Mouse (Mus musculus): ENCODE measurements around the gene Krtap9-3.
A peak's percentile ranks its signal among the peaks of the same experiment; 100 is the strongest.
"Not testable (repeated sequence)": the region's sequence is repeated elsewhere in the genome, so short reads cannot be mapped to it uniquely, and the experiment has no call there.

The Krtap9-3 gene

GRCm38 (mm10) chr11:99597742-99598141, at the start of gene Krtap9-3:
TSS of gene Krtap9-3 (minus strand) at chr11:99598105.
- DNase-seq = not testable (repeated sequence)

GRCm38 (mm10) chr11:99646444-99646843, 48.5 kb upstream of the Krtap9-3 start:
- DNase-seq = no peak

- DNase-seq = no peak
These were observed 46.4 kb upstream of the Krtap9-3 start for GRCm38 (mm10) chr11:99644351-99644750.

GRCm38 (mm10) chr11:99643635-99644139, 45.8 kb upstream of the Krtap9-3 start, which contains the start of gene Krtap4-7:
TSS of gene Krtap4-7 (minus strand) at chr11:99644089.
- not testable (repeated sequence) for DNase-seq

- DNase-seq = no peak
These were observed 43.0 kb upstream of the Krtap9-3 start for GRCm38 (mm10) chr11:99640926-99641325.

- no peak for DNase-seq
These were observed 39.2 kb upstream of the Krtap9-3 start for GRCm38 (mm10) chr11:99637086-99637485.

- no peak for DNase-seq
These were observed 36.8 kb upstream of the Krtap9-3 start, which contains the start of gene Krtap4-2 for GRCm38 (mm10) chr11:99634653-99635134. TSS of gene Krtap4-2 (minus strand) at chr11:99635084.

GRCm38 (mm10) chr11:99633293-99633692, 35.4 kb upstream of the Krtap9-3 start:
- no peak for DNase-seq

GRCm38 (mm10) chr11:99630890-99631289, 33.0 kb upstream of the Krtap9-3 start:
- no peak for DNase-seq

- no peak for DNase-seq
These were observed 30.2 kb upstream of the Krtap9-3 start, which contains the start of gene Krtap4-1 for GRCm38 (mm10) chr11:99628138-99628537. TSS of gene Krtap4-1 (minus strand) at chr11:99628238.

- no peak for DNase-seq
These were observed 22.4 kb upstream of the Krtap9-3 start, which contains the start of gene Gm11562 for GRCm38 (mm10) chr11:99620335-99620734. TSS of gene Gm11562 (minus strand) at chr11:99620435.

GRCm38 (mm10) chr11:99614796-99615363, 17.0 kb upstream of the Krtap9-3 start, which contains the start of gene Krtap2-4:
TSS of gene Krtap2-4 (minus strand) at chr11:99614846.
- DNase-seq = no peak

GRCm38 (mm10) chr11:99610089-99610488, 12.2 kb upstream of the Krtap9-3 start, which contains the start of gene Gm11937:
TSS of gene Gm11937 (minus strand) at chr11:99610189.
- DNase-seq = not testable (repeated sequence)

GRCm38 (mm10) chr11:99609126-99609525, 11.2 kb upstream of the Krtap9-3 start:
- no peak for DNase-seq

- not testable (repeated sequence) for DNase-seq
These were observed 5.3 kb upstream of the Krtap9-3 start, which contains the start of gene Gm11938 for GRCm38 (mm10) chr11:99603208-99603607. TSS of gene Gm11938 (minus strand) at chr11:99603308.

- no peak for DNase-seq
These were observed 6.9 kb downstream of the Krtap9-3 start, which contains the start of gene Krtap1-3 for GRCm38 (mm10) chr11:99590981-99591380. TSS of gene Krtap1-3 (minus strand) at chr11:99591339.

- DNase-seq = no peak
These were observed 12.8 kb downstream of the Krtap9-3 start for GRCm38 (mm10) chr11:99585096-99585495.

- no peak for DNase-seq
These were observed 14.6 kb downstream of the Krtap9-3 start, which contains the start of gene Krtap1-4 for GRCm38 (mm10) chr11:99583245-99583704. TSS of gene Krtap1-4 (minus strand) at chr11:99583654.

GRCm38 (mm10) chr11:99581564-99581963, 16.3 kb downstream of the Krtap9-3 start:
- no peak for DNase-seq

- no peak for DNase-seq
These were observed 16.9 kb downstream of the Krtap9-3 start for GRCm38 (mm10) chr11:99581051-99581450.

- DNase-seq = no peak
These were observed 17.3 kb downstream of the Krtap9-3 start, which contains the start of gene Krtap1-5 for GRCm38 (mm10) chr11:99580636-99581035. TSS of gene Krtap1-5 (minus strand) at chr11:99581016.

GRCm38 (mm10) chr11:99574106-99574505, 23.8 kb downstream of the Krtap9-3 start:
- peak; percentile 86 for DNase-seq

- no peak for DNase-seq
These were observed 24.7 kb downstream of the Krtap9-3 start for GRCm38 (mm10) chr11:99573164-99573563.

GRCm38 (mm10) chr11:99566530-99566929, 31.4 kb downstream of the Krtap9-3 start, which contains the start of gene Krtap3-1:
TSS of gene Krtap3-1 (minus strand) at chr11:99566630.
- DNase-seq = no peak
